Mouse (Mus musculus) neural tube, embryonic 12.5 days (tissue): ENCODE measurements at regions not wholly inside any gene's neighbourhood (a gene's known extent, or its start where the extent isn't known, plus 50 kb on each side); places are given as distances from the start of the nearest gene placed in this dataset.

Source experiments
- ATAC-seq: fragments of 200-750 bp; cut with Nextera tagmentation; 2 replicates; pipeline ENCODE4 v1.8.0; 2017; ENCODE audit warnings: low read depth, mild to moderate bottlenecking, moderate TSS enrichment, moderate library complexity; ENCODE audit not compliant: low FRiP score
- H3K27ac ChIP-seq: fragments of 300-500 bp; sonication (generic); 2 replicates; pipeline ENCODE4 v1.5.1; 2016
- H3K27me3 ChIP-seq: fragments of 300-500 bp; sonication (generic); replicated peaks from 2 replicates; pipeline ENCODE4 v1.6.1; 2016; ENCODE audit warnings: mild to moderate bottlenecking
- H3K36me3 ChIP-seq: fragments of 300-500 bp; sonication (generic); 2 replicates; pipeline ENCODE4 v1.6.1; 2016; ENCODE audit warnings: mild to moderate bottlenecking
- H3K4me1 ChIP-seq: fragments of 300-500 bp; sonication (generic); 2 replicates; pipeline ENCODE4 v1.6.1; 2016
- H3K4me2 ChIP-seq: fragments of 300-500 bp; sonication (generic); replicated peaks from 2 replicates; pipeline ENCODE4 v1.6.1; 2016; ENCODE audit warnings: mild to moderate bottlenecking
- H3K4me3 ChIP-seq: fragments of 300-500 bp; sonication (generic); 2 replicates; pipeline ENCODE4 v1.5.1; 2016
- H3K9ac ChIP-seq: fragments of 300-500 bp; sonication (generic); 2 replicates; pipeline ENCODE4 v1.6.1; 2016; ENCODE audit warnings: mild to moderate bottlenecking
- H3K9me3 ChIP-seq: fragments of 300-500 bp; sonication (generic); 2 replicates; pipeline ENCODE4 v1.6.1; 2016; ENCODE audit warnings: mild to moderate bottlenecking
- WGBS: fragments of 180-500 bp; shearing (Covaris S2); methylation state at CpG from one replicate; pipeline ENCODE4 v1.1.7; 2016; 5-methylcytosine and 5-hydroxymethylcytosine counted together

- Histone ChIP-seq H3K9ac (no peak overlapping the region), H3K4me2 (no peak overlapping the region), H3K4me3 (no peak overlapping the region), H3K27ac (no peak overlapping the region), H3K27me3 (no peaks in the 10 kb centered on the region), H3K4me1 (peaks cover 4% of the 10 kb centered on the region), H3K9me3 (no peaks in the 10 kb centered on the region), H3K36me3 (no peaks in the 10 kb centered on the region)
- 26% methylated on average over 2 of the region's 2 CpGs for WGBS
- 0 out of 2 replicates have a peak, but pooled peaks have one; percentile 44 for ATAC-seq
Measured at GRCm38 (mm10) chr1:194310373-194310772, 307.6 kb upstream of the Plxna2 start.

DNA sequence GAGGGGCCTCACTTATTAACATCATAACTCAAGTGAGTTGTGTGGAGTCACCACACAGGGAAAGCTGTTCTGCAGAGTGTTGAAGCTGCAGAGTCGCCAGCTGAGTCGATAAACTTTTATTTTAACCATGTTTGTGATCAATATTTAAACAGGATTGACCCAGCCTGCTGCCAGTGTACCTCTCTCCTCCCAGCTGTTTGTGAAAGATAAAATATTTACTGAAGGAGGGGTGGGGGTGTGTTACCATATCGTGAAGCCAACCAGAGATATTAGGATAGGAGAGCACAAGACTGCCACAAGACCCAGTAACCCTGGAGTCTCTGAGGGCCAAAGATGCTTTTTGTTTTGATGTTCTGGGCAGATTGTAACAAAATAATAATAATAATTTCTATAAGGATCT lies 309.4 kb upstream of the Plxna2 start:
- Histone ChIP-seq H3K4me3 (no peak overlapping the region), H3K27ac (no peak overlapping the region), H3K9ac (no peak overlapping the region), H3K27me3 (no peaks in the 10 kb centered on the region), H3K4me1 (peaks cover 4% of the 10 kb centered on the region), H3K9me3 (no peaks in the 10 kb centered on the region), H3K4me2 (no peak overlapping the region), H3K36me3 (no peaks in the 10 kb centered on the region)
- WGBS, result 83% methylated on average over 3 of the region's 3 CpGs
- no peak for ATAC-seq

GRCm38 (mm10) chr1:194303951-194304350 lies 314.1 kb upstream of the Plxna2 start:
- Histone ChIP-seq H3K4me1 (no peaks in the 10 kb centered on the region), H3K27ac (no peak overlapping the region), H3K9ac (no peak overlapping the region), H3K27me3 (no peaks in the 10 kb centered on the region), H3K9me3 (no peaks in the 10 kb centered on the region), H3K4me3 (no peak overlapping the region), H3K4me2 (no peak overlapping the region), H3K36me3 (no peaks in the 10 kb centered on the region)
- WGBS, result 74% methylated on average over 1 of the region's 1 CpGs
- no peak for ATAC-seq

DNA sequence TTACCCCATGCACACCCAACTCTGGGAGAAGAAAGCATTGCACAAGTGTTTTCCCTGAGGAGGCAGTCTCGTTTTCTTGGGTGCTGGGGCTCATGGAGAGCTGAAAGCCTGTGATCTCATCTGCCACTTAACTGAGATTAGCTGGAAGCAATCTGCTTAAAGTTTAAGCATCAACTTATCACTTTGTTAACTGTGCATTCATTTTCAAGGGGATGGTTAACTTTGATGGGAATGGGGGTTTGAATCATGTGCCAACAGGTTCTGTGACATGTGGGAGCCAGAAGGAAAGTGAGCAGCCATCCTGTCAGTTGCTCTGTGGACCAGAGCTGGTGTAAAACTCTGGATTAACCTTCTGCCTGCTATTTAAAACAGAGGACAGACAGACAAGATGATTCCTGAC lies 315.2 kb upstream of the Plxna2 start:
- no peaks in the 10 kb centered on the region for H3K4me1 ChIP-seq
- H3K27me3 ChIP-seq, result no peaks in the 10 kb centered on the region
- H3K36me3 ChIP-seq, result no peaks in the 10 kb centered on the region
- ATAC-seq, result no peak
- no peak overlapping the region for H3K9ac ChIP-seq
- no peak overlapping the region for H3K27ac ChIP-seq
- H3K9me3 ChIP-seq, result no peaks in the 10 kb centered on the region
- no peak overlapping the region for H3K4me2 ChIP-seq
- no peak overlapping the region for H3K4me3 ChIP-seq
- WGBS, result 51% methylated on average over 1 of the region's 1 CpGs

DNA sequence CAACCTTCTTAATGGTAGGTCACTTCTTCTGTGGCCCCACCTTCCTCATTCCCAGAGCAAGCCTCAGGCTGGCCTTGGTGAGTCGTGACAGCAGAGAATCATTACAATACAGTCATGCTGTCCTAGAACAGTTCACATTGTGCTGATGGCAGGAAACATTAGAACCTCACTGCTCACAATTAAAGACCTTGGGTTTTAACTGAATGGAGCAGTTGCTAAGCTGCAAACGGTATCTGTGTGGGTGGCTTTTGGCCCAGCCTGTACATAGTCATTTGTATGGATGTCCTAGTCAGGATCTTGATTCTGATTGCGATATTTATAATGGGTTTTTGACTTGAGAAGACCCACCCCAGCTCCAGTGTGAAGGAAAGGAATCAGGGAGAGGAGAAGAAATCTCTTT lies 336.1 kb upstream of the Plxna2 start:
- Histone ChIP-seq H3K4me1 (no peaks in the 10 kb centered on the region), H3K27me3 (no peaks in the 10 kb centered on the region), H3K4me2 (no peak overlapping the region), H3K27ac (no peak overlapping the region), H3K36me3 (no peaks in the 10 kb centered on the region), H3K9ac (no peak overlapping the region), H3K9me3 (no peaks in the 10 kb centered on the region), H3K4me3 (no peak overlapping the region)
- 66% methylated on average over 3 of the region's 3 CpGs for WGBS
- no peak for ATAC-seq

DNA sequence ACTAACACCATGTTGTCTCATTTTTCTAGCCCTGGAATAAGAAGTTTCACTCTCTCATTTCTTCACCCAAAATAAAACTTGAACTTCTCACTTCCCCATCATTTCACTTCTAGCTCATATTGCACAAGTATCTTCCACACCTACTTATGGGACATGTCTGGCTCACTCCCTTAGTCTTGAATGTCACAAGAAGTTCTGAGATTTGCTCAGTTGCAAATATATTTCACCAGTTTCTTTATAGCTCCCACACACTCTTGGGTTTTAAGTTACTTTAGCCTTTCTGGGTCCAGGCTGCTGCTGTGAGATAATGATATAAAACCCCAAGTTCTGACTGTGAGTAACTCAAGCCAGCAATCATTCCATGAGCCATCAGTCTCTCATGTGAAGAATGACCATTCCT lies 350.0 kb upstream of the Plxna2 start:
- Histone ChIP-seq H3K4me2 (no peak overlapping the region), H3K27ac (no peak overlapping the region), H3K4me3 (no peak overlapping the region), H3K36me3 (no peaks in the 10 kb centered on the region), H3K27me3 (no peaks in the 10 kb centered on the region), H3K4me1 (no peaks in the 10 kb centered on the region), H3K9ac (no peak overlapping the region), H3K9me3 (no peaks in the 10 kb centered on the region)
- ATAC-seq, result no peak

GRCm38 (mm10) chr1:194262374-194262773 lies 355.6 kb upstream of the Plxna2 start:
- Histone ChIP-seq H3K36me3 (no peaks in the 10 kb centered on the region), H3K9ac (no peak overlapping the region), H3K27ac (no peak overlapping the region), H3K4me1 (no peaks in the 10 kb centered on the region), H3K27me3 (no peaks in the 10 kb centered on the region), H3K4me3 (no peak overlapping the region), H3K4me2 (no peak overlapping the region), H3K9me3 (no peaks in the 10 kb centered on the region)
- WGBS, result 39% methylated on average over 4 of the region's 4 CpGs
- no peak for ATAC-seq

- Histone ChIP-seq H3K27ac (no peak overlapping the region), H3K4me3 (no peak overlapping the region), H3K4me2 (no peak overlapping the region), H3K9ac (no peak overlapping the region), H3K9me3 (no peaks in the 10 kb centered on the region), H3K4me1 (no peaks in the 10 kb centered on the region), H3K27me3 (no peaks in the 10 kb centered on the region), H3K36me3 (no peaks in the 10 kb centered on the region)
- ATAC-seq, result no peak
- WGBS, result 84% methylated on average over 3 of the region's 3 CpGs
Measured at GRCm38 (mm10) chr1:194259957-194260356, 358.1 kb upstream of the Plxna2 start.

GRCm38 (mm10) chr1:194244776-194245366 lies 373.1 kb upstream of the Plxna2 start:
- Histone ChIP-seq H3K4me1 (no peaks in the 10 kb centered on the region), H3K36me3 (no peaks in the 10 kb centered on the region), H3K4me3 (no peak overlapping the region), H3K9me3 (no peaks in the 10 kb centered on the region), H3K27ac (no peak overlapping the region), H3K4me2 (no peak overlapping the region), H3K9ac (no peak overlapping the region), H3K27me3 (no peaks in the 10 kb centered on the region)
- 14% methylated on average over 1 of the region's 1 CpGs for WGBS
- ATAC-seq, result no peak

- ATAC-seq, result no peak
Measured at GRCm38 (mm10) chr1:194241111-194241510, 376.9 kb upstream of the Plxna2 start.

GRCm38 (mm10) chr1:194231206-194231605 lies 386.8 kb upstream of the Plxna2 start:
- H3K36me3 ChIP-seq, result no peaks in the 10 kb centered on the region
- peaks cover 15% of the 10 kb centered on the region for H3K4me1 ChIP-seq
- no peaks in the 10 kb centered on the region for H3K9me3 ChIP-seq
- H3K27me3 ChIP-seq, result no peaks in the 10 kb centered on the region
- no peak overlapping the region for H3K4me3 ChIP-seq
- H3K4me2 ChIP-seq, result no peak overlapping the region
- WGBS, result 59% methylated on average over 4 of the region's 4 CpGs
- no peak for ATAC-seq
- no peak overlapping the region for H3K9ac ChIP-seq
- no peak overlapping the region for H3K27ac ChIP-seq

More at GRCm38 (mm10) chr1:194241111-194241510, 376.9 kb upstream of the Plxna2 start:
- no peak overlapping the region for H3K4me3 ChIP-seq
- H3K9ac ChIP-seq, result no peak overlapping the region
- H3K9me3 ChIP-seq, result no peaks in the 10 kb centered on the region
- H3K36me3 ChIP-seq, result no peaks in the 10 kb centered on the region
- no peaks in the 10 kb centered on the region for H3K4me1 ChIP-seq
- no peak overlapping the region for H3K4me2 ChIP-seq
- no peak overlapping the region for H3K27ac ChIP-seq
- no peaks in the 10 kb centered on the region for H3K27me3 ChIP-seq

DNA sequence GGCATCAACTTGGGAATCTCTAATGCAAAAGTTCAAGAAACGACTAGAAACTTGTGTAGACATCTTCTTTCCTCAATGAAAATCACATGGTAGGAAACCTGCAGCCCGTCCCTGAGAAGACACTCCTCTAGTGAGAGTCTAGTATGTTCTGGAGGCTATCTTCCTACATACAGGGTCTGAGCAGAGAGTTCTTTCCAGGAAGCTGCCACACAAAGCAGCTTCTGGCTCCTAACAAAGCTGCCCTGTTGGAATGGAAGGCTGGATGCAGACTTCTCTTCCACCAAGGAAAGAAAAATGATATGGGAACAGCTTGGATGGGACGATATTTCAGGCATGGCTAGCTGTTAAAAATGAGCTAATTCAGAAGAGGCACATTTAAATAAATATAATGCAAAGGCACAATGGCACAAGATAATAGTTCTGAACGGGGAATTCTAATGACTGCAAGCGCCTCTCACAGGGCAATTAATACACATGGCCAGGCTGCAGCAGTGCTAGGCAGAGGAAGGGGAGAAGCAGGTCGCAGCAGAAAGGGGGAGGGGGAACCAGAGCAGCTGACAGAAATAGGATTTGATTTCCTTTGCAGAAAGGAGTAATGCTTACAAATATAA lies 391.4 kb upstream of the Plxna2 start:
- 19% methylated on average over 6 of the region's 6 CpGs for WGBS
- H3K4me1 ChIP-seq, result peaks cover 41% of the 10 kb centered on the region

GRCm38 (mm10) chr1:194225786-194226185 lies 392.2 kb upstream of the Plxna2 start:
- WGBS, result 15% methylated on average over 1 of the region's 1 CpGs
- H3K27ac ChIP-seq, result no peak overlapping the region
- H3K9me3 ChIP-seq, result no peaks in the 10 kb centered on the region
- H3K36me3 ChIP-seq, result no peaks in the 10 kb centered on the region
- H3K9ac ChIP-seq, result no peak overlapping the region
- no peaks in the 10 kb centered on the region for H3K27me3 ChIP-seq
- ATAC-seq, result no peak
- peaks cover 41% of the 10 kb centered on the region for H3K4me1 ChIP-seq
- H3K4me2 ChIP-seq, result no peak overlapping the region
- no peak overlapping the region for H3K4me3 ChIP-seq

More for the DNA sequence above, 391.4 kb upstream of the Plxna2 start:
- Histone ChIP-seq H3K9me3 (no peaks in the 10 kb centered on the region), H3K4me2 (peak overlapping the region; percentile 26), H3K27me3 (no peaks in the 10 kb centered on the region), H3K4me3 (no peak overlapping the region), H3K36me3 (no peaks in the 10 kb centered on the region), H3K9ac (no peak overlapping the region), H3K27ac (peak overlapping the region; percentile 62)
- ATAC-seq, result peak; percentile 67
